Mouse (Mus musculus) hindbrain, embryonic 13.5 days (tissue): ENCODE results near the gene Atpaf1. TPM values are rescaled to one million over a fixed set of nuclear protein-coding genes. Genes with fewer than 3 reads are reported as not detected.

Experiments
- ATAC-seq: fragments of 200-750 bp; cut with Nextera tagmentation; 2 replicates; pipeline ENCODE4 v1.8.0; 2017; ENCODE audit warnings: moderate TSS enrichment; ENCODE audit not compliant: low FRiP score
- H3K27ac ChIP-seq: fragments of 300-500 bp; sonication (generic); 2 replicates; pipeline ENCODE4 v1.5.1; 2015; ENCODE audit warnings: inconsistent platforms, mild to moderate bottlenecking, moderate library complexity
- H3K27me3 ChIP-seq: fragments of 300-500 bp; sonication (generic); 2 replicates; pipeline ENCODE4 v1.6.1; 2015; ENCODE audit warnings: mild to moderate bottlenecking, inconsistent platforms
- H3K36me3 ChIP-seq: fragments of 300-500 bp; sonication (generic); 2 replicates; pipeline ENCODE4 v1.6.1; 2015; ENCODE audit warnings: mild to moderate bottlenecking, inconsistent platforms
- H3K4me1 ChIP-seq: fragments of 300-500 bp; sonication (generic); replicated peaks from 2 replicates; pipeline ENCODE4 v1.6.1; 2015; ENCODE audit warnings: inconsistent platforms
- H3K4me2 ChIP-seq: fragments of 300-500 bp; sonication (generic); 2 replicates; pipeline ENCODE4 v1.6.1; 2015; ENCODE audit warnings: inconsistent platforms, mild to moderate bottlenecking, moderate library complexity
- H3K4me3 ChIP-seq: fragments of 300-500 bp; sonication (generic); 2 replicates; pipeline ENCODE4 v1.5.1; 2015; ENCODE audit warnings: mild to moderate bottlenecking, inconsistent platforms
- H3K9ac ChIP-seq: fragments of 300-500 bp; sonication (generic); 2 replicates; pipeline ENCODE4 v1.6.1; 2015; ENCODE audit warnings: mild to moderate bottlenecking, inconsistent platforms
- H3K9me3 ChIP-seq: fragments of 300-500 bp; sonication (generic); 2 replicates; pipeline ENCODE4 v1.6.1; 2016; ENCODE audit warnings: inconsistent platforms
- WGBS: fragments of 180-500 bp; shearing (Covaris S2); methylation state at CpG from one replicate; pipeline ENCODE4 v1.1.7; 2015; 5-methylcytosine and 5-hydroxymethylcytosine counted together
- polyA plus RNA-seq: library from polyadenylated mRNA; unstranded; fragments of >200 nt; fragmentation: Nextera tagmentation; extraction: Ambion mirVana; gene quantifications from 2 replicates; pipeline ENCODE4 v1.2.1, GENCODE M21; 2015

Gene Atpaf1
- polyA plus RNA-seq, 1 experiment from 2014 or later, result 41.8 TPM

- Histone ChIP-seq H3K4me3 (no peak overlapping the region), H3K27me3 (no peaks in the 10 kb centered on the region; the same call in 1 of the 2 replicates), H3K9ac (peak overlapping the region; percentile 24; the same call in 1 of the 2 replicates), H3K9me3 (no peaks in the 10 kb centered on the region), H3K4me1 (peaks cover 27% of the 10 kb centered on the region), H3K36me3 (peaks cover 28% of the 10 kb centered on the region), H3K27ac (0 out of 2 replicates have a peak overlapping the region, but pooled peaks have one; percentile 32), H3K4me2 (no peak overlapping the region)
- WGBS, result 49% methylated on average over 6 of the region's 6 CpGs
- no peak; the same call in 1 of the 2 replicates for ATAC-seq
Observed at GRCm38 (mm10) chr4:115855100-115855499, 70.5 kb downstream of the Atpaf1 start.

DNA sequence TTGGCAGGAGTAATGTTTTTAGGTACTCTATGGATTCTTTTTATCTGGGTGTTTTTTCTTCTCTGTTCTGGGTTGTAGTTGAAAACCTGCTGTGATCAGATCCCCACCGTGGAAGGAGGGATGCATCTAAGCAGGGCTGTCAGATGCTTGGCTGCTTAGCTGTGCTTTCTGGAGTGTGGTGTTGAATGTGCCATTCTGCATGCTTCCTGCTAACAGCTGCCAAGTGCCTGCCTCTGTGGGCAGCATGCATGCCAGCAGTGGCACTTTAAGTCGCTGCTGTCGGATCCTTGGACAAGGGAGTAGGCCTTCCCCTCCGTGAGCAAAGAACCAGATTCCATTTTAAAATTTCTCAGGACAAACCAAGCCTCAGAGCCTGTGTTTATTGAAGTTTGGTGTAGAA, 71.0 kb downstream of the Atpaf1 start:
- Histone ChIP-seq H3K27ac (peak overlapping the region; percentile 32; the same call in 1 of the 2 replicates), H3K27me3 (no peaks in the 10 kb centered on the region; the same call in 1 of the 2 replicates), H3K9me3 (no peaks in the 10 kb centered on the region), H3K9ac (0 out of 2 replicates have a peak overlapping the region, but pooled peaks have one; percentile 24), H3K36me3 (peaks cover 30% of the 10 kb centered on the region), H3K4me1 (peaks cover 27% of the 10 kb centered on the region), H3K4me3 (no peak overlapping the region), H3K4me2 (no peak overlapping the region)
- peak; percentile 6; the same call in 1 of the 2 replicates for ATAC-seq
- WGBS, result 62% methylated on average over 4 of the region's 4 CpGs

- peaks cover 36% of the 10 kb centered on the region for H3K36me3 ChIP-seq
- H3K27ac ChIP-seq, result peak overlapping the region; percentile 61; the same call in 1 of the 2 replicates
- no peaks in the 10 kb centered on the region for H3K9me3 ChIP-seq
- 49% methylated on average over 4 of the region's 4 CpGs for WGBS
- H3K4me2 ChIP-seq, result no peak overlapping the region
- H3K9ac ChIP-seq, result peak overlapping the region; percentile 61
- H3K4me1 ChIP-seq, result peaks cover 27% of the 10 kb centered on the region
- no peaks in the 10 kb centered on the region; the same call in 1 of the 2 replicates for H3K27me3 ChIP-seq
- H3K4me3 ChIP-seq, result no peak overlapping the region
- ATAC-seq, result peak; percentile 31; the same call in 1 of the 2 replicates
Observed at GRCm38 (mm10) chr4:115856282-115856681, 71.7 kb downstream of the Atpaf1 start.

GRCm38 (mm10) chr4:115857293-115857883, 72.8 kb downstream of the Atpaf1 start:
- Histone ChIP-seq H3K4me1 (peaks cover 27% of the 10 kb centered on the region), H3K27ac (peak overlapping the region; percentile 44; the same call in 1 of the 2 replicates), H3K36me3 (peaks cover 36% of the 10 kb centered on the region), H3K27me3 (no peaks in the 10 kb centered on the region; the same call in 1 of the 2 replicates), H3K9me3 (no peaks in the 10 kb centered on the region), H3K9ac (no peak overlapping the region), H3K4me3 (no peak overlapping the region), H3K4me2 (no peak overlapping the region)
- 86% methylated on average over 9 of the region's 9 CpGs for WGBS
- ATAC-seq, result no peak

- H3K9ac ChIP-seq, result no peak overlapping the region
- no peak for ATAC-seq
- WGBS, result 64% methylated on average over 7 of the region's 7 CpGs
- no peak overlapping the region for H3K4me2 ChIP-seq
- H3K4me1 ChIP-seq, result peaks cover 17% of the 10 kb centered on the region
- H3K4me3 ChIP-seq, result no peak overlapping the region
- no peaks in the 10 kb centered on the region for H3K27me3 ChIP-seq
- no peak overlapping the region for H3K27ac ChIP-seq
- peaks cover 37% of the 10 kb centered on the region for H3K36me3 ChIP-seq
- no peaks in the 10 kb centered on the region for H3K9me3 ChIP-seq
Observed at GRCm38 (mm10) chr4:115863352-115863751, 78.7 kb downstream of the Atpaf1 start.

DNA sequence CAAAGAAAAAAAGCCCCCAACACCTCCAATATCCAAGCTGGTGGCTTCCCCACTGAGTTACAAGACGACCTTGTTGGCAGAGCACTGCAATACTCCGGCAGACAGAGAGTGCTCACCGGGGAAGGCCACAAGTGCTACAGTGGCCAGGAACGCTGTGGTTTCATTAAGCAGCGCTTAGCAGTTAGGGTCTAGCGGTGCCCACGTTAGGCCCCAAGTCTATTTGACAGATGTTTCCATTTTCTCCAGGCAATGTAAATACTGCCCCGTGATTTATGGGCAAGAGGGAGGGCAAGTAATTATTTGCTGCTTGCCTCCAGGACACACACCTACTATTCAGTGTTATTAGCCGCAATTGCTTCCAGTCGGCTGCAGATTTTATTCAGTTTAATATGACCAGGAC, 79.3 kb downstream of the Atpaf1 start:
- Histone ChIP-seq H3K9me3 (no peaks in the 10 kb centered on the region), H3K4me1 (peaks cover 21% of the 10 kb centered on the region), H3K9ac (no peak overlapping the region), H3K36me3 (peaks cover 37% of the 10 kb centered on the region), H3K27me3 (no peaks in the 10 kb centered on the region), H3K27ac (no peak overlapping the region), H3K4me2 (no peak overlapping the region), H3K4me3 (no peak overlapping the region)
- 36% methylated on average over 10 of the region's 10 CpGs for WGBS
- no peak for ATAC-seq

Other genes starting within 250 kb of the Atpaf1 start
- gene Cyp4a31, start 221.2 kb upstream of the Atpaf1 start, polyA plus RNA-seq, result not detected in 2 replicates
- not detected in 2 replicates for gene Cyp4a32, start 183.8 kb upstream of the Atpaf1 start, polyA plus RNA-seq
- gene Cyp4b1, start 137.1 kb upstream of the Atpaf1 start, polyA plus RNA-seq, result 0.38 and 0.42 TPM in 2 replicates
- gene Efcab14, start 47.1 kb upstream of the Atpaf1 start, polyA plus RNA-seq, result 20.6 and 21.3 TPM in 2 replicates
- 0.29 TPM in 1 of 2 replicates, not detected in the other for gene Tex38, start 3.8 kb upstream of the Atpaf1 start, polyA plus RNA-seq
- gene Mob3c, start 43.3 kb downstream of the Atpaf1 start, polyA plus RNA-seq, result 4.8 and 6.4 TPM in 2 replicates
- 21.3 and 23.7 TPM in 2 replicates for gene Mknk1, start 54.4 kb downstream of the Atpaf1 start, polyA plus RNA-seq
- gene Kncn, start 99.6 kb downstream of the Atpaf1 start, polyA plus RNA-seq, result not detected in 2 replicates
- 0.12 and 0.30 TPM in 2 replicates for gene 6430628N08Rik, start 105.9 kb downstream of the Atpaf1 start, polyA plus RNA-seq
- gene Dmbx1, start 155.1 kb downstream of the Atpaf1 start, polyA plus RNA-seq, result 12.7 and 14.3 TPM in 2 replicates
- gene Faah, start 233.1 kb downstream of the Atpaf1 start, polyA plus RNA-seq, result 13.0 and 13.3 TPM in 2 replicates